Mouse (Mus musculus): ENCODE data around the gene Dock7. TPM values are rescaled to one million over a fixed set of nuclear protein-coding genes. Genes with fewer than 3 reads are reported as not detected.

Gene Dock7
- total RNA-seq, 1 experiment from 2014 or later, result 4.9 TPM

DNA sequence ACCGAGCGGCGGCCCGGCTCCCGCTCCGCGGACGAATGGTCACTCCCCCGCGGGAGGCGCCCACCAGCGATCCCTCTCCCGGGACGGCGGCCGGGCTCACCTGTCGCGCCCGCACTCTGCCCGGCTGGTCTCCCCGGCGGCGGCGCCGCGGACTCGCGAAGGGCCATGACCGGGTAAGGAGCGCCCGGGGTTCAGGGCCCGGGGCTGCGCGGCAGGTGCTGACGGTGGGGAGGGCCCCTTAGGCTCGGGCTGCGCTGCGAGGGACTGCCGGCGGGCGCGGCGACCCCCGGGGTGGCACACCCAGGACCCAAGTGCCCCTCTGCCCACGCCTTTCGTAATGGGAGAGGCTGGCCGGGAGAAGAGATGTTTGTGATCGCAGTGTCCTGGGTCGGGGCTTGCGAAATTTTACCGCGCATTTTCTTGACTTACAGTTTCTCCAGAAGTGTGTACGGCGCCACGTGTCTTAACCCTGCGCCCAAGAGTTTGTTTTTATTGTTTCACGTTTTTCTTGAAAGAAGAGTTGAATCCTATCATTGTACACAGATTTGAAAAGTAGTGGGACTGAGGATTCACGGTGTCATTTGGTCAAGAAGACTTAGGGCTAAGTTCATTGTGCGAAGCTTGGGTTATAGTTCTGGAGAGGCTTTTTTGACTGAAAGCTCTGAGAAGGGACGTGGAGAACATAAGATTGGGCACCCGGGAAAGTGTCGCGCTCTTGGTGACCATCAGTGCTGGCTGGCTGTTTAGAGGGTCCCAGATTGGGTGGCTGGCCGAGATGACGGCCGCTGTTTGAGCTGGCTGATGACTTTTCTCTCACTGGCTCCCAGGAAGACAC is 196.4 kb downstream of the Dock7 start:
- no peak for ATAC-seq (ENCODE audit: extremely low read depth, insufficient number of reproducible peaks, low FRiP score, poor library complexity, severe bottlenecking)

DNA sequence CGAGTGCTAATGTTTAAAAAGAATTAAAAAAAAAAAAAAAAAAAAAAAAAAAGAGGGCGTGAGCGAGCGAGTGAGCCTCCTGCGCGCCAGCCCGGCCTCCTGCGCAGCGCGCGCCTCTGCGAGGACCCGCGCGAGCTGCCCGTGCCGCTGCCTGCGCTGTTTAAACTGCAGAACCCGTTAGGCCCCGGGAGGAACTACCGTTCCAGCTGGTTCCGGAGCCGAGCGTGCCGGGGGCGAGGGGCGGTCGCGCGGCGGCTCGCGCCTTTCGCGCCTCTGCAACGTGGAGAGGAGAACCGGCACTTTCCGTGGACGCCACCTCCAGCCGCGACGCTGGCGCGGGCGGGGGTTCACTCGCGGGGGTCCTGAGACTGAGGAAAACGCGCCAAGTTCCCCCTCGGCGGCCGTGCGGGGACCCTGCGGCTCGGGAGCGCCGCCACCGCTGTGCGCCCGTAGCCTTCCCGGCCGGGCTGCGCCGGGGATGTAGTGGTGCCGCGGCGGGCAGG is 197.1 kb downstream of the Dock7 start, which contains the start of gene Usp1:
Gene Usp1 (plus strand): TSS at position 243 of the 503 bp plus-strand sequence.
- peak; percentile 52; the same call in 1 of the 2 replicates for ATAC-seq (ENCODE audit: extremely low read depth, insufficient number of reproducible peaks, low FRiP score, poor library complexity, severe bottlenecking)

DNA sequence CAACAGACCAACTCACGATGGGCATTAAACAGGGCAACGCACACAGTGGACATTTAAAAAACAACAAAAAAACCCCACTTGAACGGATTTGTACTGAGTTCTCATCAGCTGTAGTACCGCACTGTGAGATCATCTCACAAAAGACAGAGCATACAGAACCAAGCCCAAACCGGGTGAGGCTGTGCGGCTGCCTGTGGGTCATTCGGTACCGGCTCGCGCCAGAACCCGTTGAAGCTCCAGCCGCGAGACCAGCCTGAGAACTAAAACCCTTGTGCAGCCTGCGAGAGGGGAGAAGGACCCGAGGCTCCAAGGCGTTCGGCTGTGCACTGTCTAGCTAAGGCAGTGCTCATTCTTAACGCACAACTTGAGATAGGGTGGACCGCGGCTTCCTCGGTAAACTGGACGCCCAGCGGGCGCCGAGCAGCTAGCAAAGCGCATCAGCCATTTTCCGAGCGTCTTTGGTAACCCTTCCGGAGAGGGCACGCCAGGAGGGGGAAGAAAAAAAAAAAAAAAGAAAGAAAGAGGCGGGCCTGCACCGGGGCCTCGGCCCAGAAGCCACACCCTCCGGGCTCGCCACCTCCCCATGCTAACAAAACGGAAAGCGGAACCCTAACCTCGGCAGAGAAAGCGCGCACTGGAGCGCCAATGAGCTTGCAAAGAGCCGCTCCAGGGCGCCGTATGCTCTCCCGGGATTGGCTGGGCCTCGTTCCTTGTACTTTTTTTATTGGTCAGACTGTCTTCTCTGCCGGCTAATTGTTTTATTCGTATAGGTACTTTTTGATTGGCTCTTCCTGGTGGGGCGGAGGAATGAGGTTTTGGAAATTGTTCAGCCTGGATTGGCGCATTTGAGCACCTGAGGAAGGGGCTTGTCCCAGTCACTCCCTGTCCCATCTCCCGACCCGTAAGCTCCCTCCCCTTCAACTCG is 197.8 kb downstream of the Dock7 start:
- peak; percentile 90 for ATAC-seq (ENCODE audit: extremely low read depth, insufficient number of reproducible peaks, low FRiP score, poor library complexity, severe bottlenecking)

DNA sequence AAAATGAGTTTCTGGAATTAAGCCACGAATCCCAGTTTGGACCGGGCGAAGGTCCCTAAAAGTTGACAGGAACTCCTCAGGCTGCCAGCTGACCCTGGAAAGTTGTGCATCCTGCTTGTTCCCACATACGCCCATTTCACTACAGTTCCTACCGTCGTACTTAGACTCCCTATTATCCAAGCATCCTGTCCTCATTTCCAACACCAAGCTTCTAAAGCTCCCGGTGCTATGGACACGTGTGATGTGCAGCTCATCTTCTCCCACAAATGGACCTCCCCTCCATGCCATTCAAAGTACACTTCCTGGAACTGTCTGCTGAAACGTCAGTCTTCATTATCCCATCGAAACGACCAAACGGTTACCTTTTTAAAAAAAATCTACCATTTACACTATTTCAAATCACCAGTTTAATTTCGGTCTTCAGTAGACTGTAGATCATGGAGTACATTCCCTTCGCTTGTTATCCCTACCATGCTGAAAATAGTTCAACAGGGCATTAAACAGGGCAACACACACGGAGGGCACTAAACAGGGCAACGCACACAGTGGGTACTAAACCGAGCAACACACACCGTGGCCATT is 198.6 kb downstream of the Dock7 start:
- no peak for ATAC-seq (ENCODE audit: extremely low read depth, insufficient number of reproducible peaks, low FRiP score, poor library complexity, severe bottlenecking)

DNA sequence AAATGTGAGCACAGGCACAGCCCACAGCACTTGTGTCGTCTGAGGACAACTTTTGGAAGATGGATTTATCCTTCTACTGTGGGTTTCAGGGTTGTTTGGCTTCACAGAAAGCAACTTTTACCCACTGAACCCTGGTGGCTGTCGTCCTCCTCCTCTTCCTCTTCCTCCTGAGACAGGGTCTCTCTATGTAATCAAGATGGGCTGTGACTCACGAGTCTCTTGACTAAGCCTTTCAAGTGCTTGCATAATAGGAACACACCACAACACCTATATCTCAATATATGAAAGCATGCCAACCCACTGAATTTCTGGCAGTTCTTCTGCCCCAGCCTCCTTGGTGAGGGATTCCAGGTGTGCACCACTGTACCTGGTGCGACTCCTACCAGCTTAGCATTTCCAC is 199.8 kb downstream of the Dock7 start:
- ATAC-seq (ENCODE audit: extremely low read depth, insufficient number of reproducible peaks, low FRiP score, poor library complexity, severe bottlenecking), result no peak

DNA sequence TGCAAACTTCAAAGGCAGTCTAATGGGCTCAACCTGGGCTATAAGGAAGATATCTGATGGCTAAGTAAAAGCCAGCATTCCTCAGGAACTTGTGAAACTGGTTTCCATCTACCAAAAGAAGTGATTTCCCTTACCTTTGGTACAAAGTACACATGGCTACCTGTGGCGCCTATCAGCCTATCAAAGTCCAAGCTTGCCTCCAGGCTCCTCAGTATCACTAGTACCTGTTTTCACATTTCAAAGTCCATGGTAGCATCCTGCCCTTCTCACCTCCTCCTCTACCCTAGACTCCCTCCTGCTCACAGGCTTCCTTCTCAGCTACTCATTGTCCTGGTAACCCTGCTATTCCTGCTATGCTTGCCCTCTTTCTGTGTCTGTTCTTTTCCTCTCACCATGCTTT is 202.5 kb downstream of the Dock7 start:
- no peak for ATAC-seq (ENCODE audit: extremely low read depth, insufficient number of reproducible peaks, low FRiP score, poor library complexity, severe bottlenecking)

DNA sequence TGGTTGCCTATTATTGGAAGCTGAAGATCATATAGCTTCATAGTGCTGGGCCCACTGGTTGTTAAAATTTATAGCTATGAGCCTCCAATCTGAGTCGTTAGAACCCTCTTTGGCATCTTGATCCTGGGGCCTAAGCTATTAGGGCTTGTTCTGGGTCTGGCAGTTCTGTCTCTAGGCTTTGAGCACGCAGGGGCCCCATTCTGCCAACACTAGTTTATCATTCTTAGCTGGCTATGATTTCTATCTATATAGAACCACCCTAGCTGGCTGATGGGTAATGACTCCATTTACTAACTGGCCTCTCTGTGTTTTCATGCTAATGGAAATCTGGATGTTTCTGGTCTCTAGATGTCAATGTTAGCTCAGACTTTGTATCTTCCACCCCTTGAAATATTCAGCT is 203.0 kb downstream of the Dock7 start:
- no peak for ATAC-seq (ENCODE audit: extremely low read depth, insufficient number of reproducible peaks, low FRiP score, poor library complexity, severe bottlenecking)

DNA sequence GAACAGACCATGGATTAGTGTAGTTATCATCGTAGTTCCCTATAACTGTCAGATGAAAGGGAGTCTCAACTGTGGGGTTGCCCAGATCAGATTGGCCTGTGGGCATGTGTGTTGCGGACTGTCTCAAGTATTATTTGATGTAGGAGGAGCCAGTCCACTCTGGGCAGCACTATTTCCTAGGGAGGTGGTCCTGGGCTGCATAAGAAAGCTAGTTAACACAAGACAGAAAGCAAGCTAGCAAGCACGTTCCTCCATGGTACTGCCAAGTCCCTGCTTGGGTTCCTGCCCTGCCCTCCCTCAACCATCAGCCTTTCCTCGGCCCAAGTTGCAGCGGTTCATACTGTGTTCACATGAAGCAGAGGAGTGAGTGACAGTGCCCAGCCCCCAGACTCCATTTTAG is 210.5 kb downstream of the Dock7 start:
- no peak for ATAC-seq (ENCODE audit: extremely low read depth, insufficient number of reproducible peaks, low FRiP score, poor library complexity, severe bottlenecking)

DNA sequence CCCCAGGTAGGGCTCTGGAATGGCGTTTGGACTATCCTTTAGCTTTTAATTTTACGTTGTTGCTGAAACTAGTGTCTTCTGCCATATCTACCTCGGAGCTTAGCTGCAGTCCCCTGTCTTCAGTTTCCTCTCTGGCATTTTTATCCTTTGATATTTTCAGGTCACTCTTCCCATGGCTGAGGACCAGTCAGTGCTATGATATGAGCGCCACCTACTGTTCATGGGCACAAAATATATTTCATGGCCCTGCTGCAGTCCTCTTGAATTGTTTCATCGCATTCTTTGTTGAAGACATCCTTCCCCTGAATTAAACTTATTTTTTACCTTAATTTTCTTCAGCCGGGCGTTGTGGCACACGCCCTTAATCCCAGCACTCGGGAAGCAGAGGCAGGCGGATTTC is 233.6 kb downstream of the Dock7 start:
- no peak for ATAC-seq (ENCODE audit: extremely low read depth, insufficient number of reproducible peaks, low FRiP score, poor library complexity, severe bottlenecking)

Other genes with a start within 250 kb of the Dock7 start
- 53.0 and 54.8 TPM in 2 replicates for gene Usp1, start 197.1 kb downstream of the Dock7 start, total RNA-seq (2017)
- not detected in 2 replicates for gene Angptl3, start 90.0 kb downstream of the Dock7 start, total RNA-seq (2017)
- 10.7 and 14.0 TPM in 2 replicates for gene Atg4c, start 73.0 kb upstream of the Dock7 start, total RNA-seq (2017)
- 2.9 and 3.0 TPM in 2 replicates for gene Gm12689, start 175.0 kb upstream of the Dock7 start, total RNA-seq (2017)